Mouse (Mus musculus) ovary, adult 18-20 months (tissue): ENCODE measurements around the gene Tuba1a.
"Not testable (repeated sequence)": the region's sequence is repeated elsewhere in the genome, so short reads cannot be mapped to it uniquely, and the experiment has no call there.

Experiments
- DNase-seq: peaks from one replicate; pipeline ENCODE4 v3.0.0; 2022; ENCODE audit warnings: low spot score, mixed read lengths

The Tuba1a gene

GRCm38 (mm10) chr15:98954425-98955253 is 1.1 kb upstream of the Tuba1a start:
- DNase-seq: no peak

- peak; percentile 34 for DNase-seq
Measured at GRCm38 (mm10) chr15:98952751-98953400, 627 bp downstream of the Tuba1a start.

GRCm38 (mm10) chr15:98952063-98952455 is 1.4 kb downstream of the Tuba1a start:
- DNase-seq: no peak

- not testable (repeated sequence) for DNase-seq
Measured at GRCm38 (mm10) chr15:98951122-98952062, 2.1 kb downstream of the Tuba1a start.

- no peak for DNase-seq
Measured at GRCm38 (mm10) chr15:98949607-98949892, 4.0 kb downstream of the Tuba1a start.

- no peak for DNase-seq
Measured at GRCm38 (mm10) chr15:98948857-98949606, 4.5 kb downstream of the Tuba1a start.

GRCm38 (mm10) chr15:98948382-98948781 is 5.1 kb downstream of the Tuba1a start:
- no peak for DNase-seq

GRCm38 (mm10) chr15:98947884-98948283 is 5.6 kb downstream of the Tuba1a start:
- no peak for DNase-seq

GRCm38 (mm10) chr15:98943133-98943532 is 10.4 kb downstream of the Tuba1a start:
- no peak for DNase-seq

GRCm38 (mm10) chr15:98942081-98942480 is 11.4 kb downstream of the Tuba1a start:
- no peak for DNase-seq

- no peak for DNase-seq
Measured at GRCm38 (mm10) chr15:98941539-98941938, 12.0 kb downstream of the Tuba1a start.

GRCm38 (mm10) chr15:98940816-98941215 is 12.7 kb downstream of the Tuba1a start:
- no peak for DNase-seq

GRCm38 (mm10) chr15:98934217-98934839 is 19.2 kb downstream of the Tuba1a start, which contains the start of gene Tuba1b:
Tuba1b (minus strand) TSS chr15:98934565.
- DNase-seq: peak; percentile 91

GRCm38 (mm10) chr15:98933833-98934216 is 19.7 kb downstream of the Tuba1a start:
- DNase-seq: peak; percentile 91

GRCm38 (mm10) chr15:98933004-98933671 is 20.4 kb downstream of the Tuba1a start:
- DNase-seq: not testable (repeated sequence)

- no peak for DNase-seq
Measured at GRCm38 (mm10) chr15:98930998-98931397, 22.5 kb downstream of the Tuba1a start.

- DNase-seq: no peak
Measured at GRCm38 (mm10) chr15:98930017-98930734, 23.3 kb downstream of the Tuba1a start.

- peak; percentile 56 for DNase-seq
Measured at GRCm38 (mm10) chr15:98928598-98929240, 24.8 kb downstream of the Tuba1a start.

GRCm38 (mm10) chr15:98927566-98927965 is 25.9 kb downstream of the Tuba1a start:
- DNase-seq: no peak
